Mouse (Mus musculus): ENCODE data around the gene Neu3.

GRCm38 (mm10) chr7:99834314-99834853 is 6.2 kb upstream of the Neu3 start:
- TF ChIP-seq EP300 (IDR thresholded peaks at IDR 0.05; ENCODE audit: low read depth), result no peak
- no peak for TF ChIP-seq CTCF (IDR thresholded peaks at IDR 0.05; ENCODE audit: low read depth)
